9 mouse cellular contexts compared by ENCODE assay signal in the genomic region with DNA sequence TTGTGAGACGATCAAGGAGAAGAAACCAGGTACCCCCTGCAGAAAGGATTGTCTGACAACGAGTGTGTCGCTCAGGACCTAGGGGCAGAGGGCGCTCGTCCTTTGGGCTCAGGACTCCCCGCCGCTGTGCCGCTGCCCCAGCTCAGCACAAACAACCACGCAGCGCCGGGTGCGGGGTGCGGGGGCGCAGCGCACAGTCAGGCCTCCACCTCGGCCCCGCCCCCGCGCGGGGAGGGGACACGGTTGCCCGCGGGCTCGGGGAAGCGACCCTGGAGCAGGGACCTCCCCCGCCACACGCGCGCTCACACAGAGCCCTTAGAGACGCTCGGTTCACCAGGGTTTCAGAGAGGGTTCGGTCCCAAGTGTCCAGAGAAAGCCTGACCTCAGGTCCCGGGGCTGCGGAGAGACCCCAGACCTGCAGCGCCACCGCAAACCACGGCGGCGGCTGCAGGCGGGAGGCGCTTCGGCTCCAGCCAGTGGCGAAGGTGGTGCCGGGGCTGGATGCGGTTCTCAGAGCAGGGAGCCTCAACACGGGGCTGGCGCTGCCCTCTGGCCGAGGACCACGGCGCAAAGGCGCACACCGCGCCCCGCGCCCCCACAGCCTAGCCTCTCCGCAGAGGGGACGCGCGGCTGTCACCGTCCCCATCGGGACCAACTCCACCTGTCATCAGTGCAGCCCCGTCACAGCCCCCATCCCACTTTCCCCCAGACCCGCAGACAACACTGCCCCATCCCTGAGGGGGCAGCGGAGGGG. TPM values are rescaled to one million over a fixed set of nuclear protein-coding genes. Genes with fewer than 3 reads are reported as not detected.
A peak's percentile ranks its signal among the peaks of the same experiment; 100 is the strongest.
DNase-seq lines count a peak whose midpoint lies in the region; ATAC-seq lines count a peak whose summit lies in the region.
"Had no signal": no experiment of that assay in that cellular context is flagged by ENCODE, and none has a peak within 500 bp of the region (broad histone marks: within the 10 kb centered on the region; RNA-seq: fewer than 3 reads in every experiment).

No protein-coding gene starts in this region.

- peak overlapping the region; percentile 98 for H3K4me2 ChIP-seq in heart, embryonic 16.5 days (ENCODE audit: low read depth, low read length)
- H3K4me2 ChIP-seq in embryonic facial prominence, embryonic 12.5 days (replicated peaks), result peak overlapping the region; percentile 100
- H3K4me2 ChIP-seq in limb, embryonic 11.5 days (ENCODE audit: low read depth, severe bottlenecking), result peak overlapping the region; percentile 99

- no peak overlapping the region for H3K27ac ChIP-seq in heart, embryonic 16.5 days (ENCODE audit: low read length)
- no peak overlapping the region for H3K27ac ChIP-seq in embryonic facial prominence, embryonic 12.5 days
- no peak overlapping the region for H3K27ac ChIP-seq in limb, embryonic 11.5 days (replicated peaks; ENCODE audit: low read depth, low read length)
- H3K27ac ChIP-seq: macrophage had no signal

- H3K9me3 ChIP-seq in heart, embryonic 16.5 days (replicated peaks; ENCODE audit: control insufficient read depth, low read length), result no peaks in the 10 kb centered on the region
- H3K9me3 ChIP-seq in embryonic facial prominence, embryonic 12.5 days, result no peaks in the 10 kb centered on the region
- H3K9me3 ChIP-seq in limb, embryonic 11.5 days (ENCODE audit: control insufficient read depth, low read length), result no peaks in the 10 kb centered on the region

- no peak for DNase-seq in heart, postnatal 25 days (ENCODE audit: low spot score)
- DNase-seq in ZHBTc4 (ENCODE audit: low read depth, low spot score), result peak; percentile 49
- DNase-seq in limb, embryonic 11.5 days (ENCODE audit: low spot score), result no peak
- DNase-seq in right cerebral cortex, adult 2 months (ENCODE audit: low spot score in 2 of 2), result peak; percentile 35 to 38
- no peak for DNase-seq in layer of hippocampus, postnatal 25 days (ENCODE audit: extremely low spot score in 1 of 2, low spot score in 1 of 2)
- DNase-seq in gastrocnemius, postnatal 14 days, result no peak

- peak overlapping the region; percentile 58 for H3K4me3 ChIP-seq in heart, embryonic 16.5 days (ENCODE audit: low read length)
- H3K4me3 ChIP-seq in embryonic facial prominence, embryonic 12.5 days, result peak overlapping the region; percentile 56
- peak overlapping the region; percentile 44 for H3K4me3 ChIP-seq in limb, embryonic 11.5 days (ENCODE audit: low read depth, low read length)

- H3K9ac ChIP-seq in heart, embryonic 16.5 days (ENCODE audit: low read length), result peak overlapping the region; percentile 54; the same call in 1 of the 2 replicates
- peak overlapping the region; percentile 65 for H3K9ac ChIP-seq in embryonic facial prominence, embryonic 12.5 days
- H3K9ac ChIP-seq in limb, embryonic 11.5 days (ENCODE audit: low read length), result peak overlapping the region; percentile 53

- 1% methylated on average over 64 of the region's 64 CpGs for WGBS in heart, embryonic 16.5 days
- under 1% methylated on average over 64 of the region's 64 CpGs for WGBS in embryonic facial prominence, embryonic 12.5 days
- WGBS in limb, embryonic 11.5 days, result under 1% methylated on average over 50 of the region's 64 CpGs

- H3K27me3 ChIP-seq in heart, embryonic 16.5 days (ENCODE audit: control insufficient read depth, insufficient read depth, low read length), result peaks cover 83% of the 10 kb centered on the region
- peaks cover 78% of the 10 kb centered on the region for H3K27me3 ChIP-seq in embryonic facial prominence, embryonic 12.5 days
- H3K27me3 ChIP-seq in limb, embryonic 11.5 days (ENCODE audit: control insufficient read depth, insufficient read depth, low read length), result peaks cover 64% of the 10 kb centered on the region

- no peak for ATAC-seq in heart, embryonic 16.5 days (replicated peaks; ENCODE audit: extremely low read depth, insufficient read depth, low FRiP score)
- ATAC-seq in embryonic facial prominence, embryonic 12.5 days (ENCODE audit: insufficient number of reproducible peaks, insufficient read depth, low FRiP score, low TSS enrichment), result peak; percentile 12; the same call in 1 of the 2 replicates
- ATAC-seq in limb, embryonic 11.5 days (ENCODE audit: insufficient number of reproducible peaks, low FRiP score, low TSS enrichment, low read depth), result no peak

- H3K36me3 ChIP-seq in heart, embryonic 16.5 days (ENCODE audit: control insufficient read depth, insufficient read depth), result no peaks in the 10 kb centered on the region
- no peaks in the 10 kb centered on the region for H3K36me3 ChIP-seq in embryonic facial prominence, embryonic 12.5 days
- H3K36me3 ChIP-seq in limb, embryonic 11.5 days (ENCODE audit: control insufficient read depth, insufficient read depth, low read length), result no peaks in the 10 kb centered on the region

- H3K4me1 ChIP-seq in heart, embryonic 16.5 days (ENCODE audit: control insufficient read depth, insufficient read depth, low read length), result peaks cover 14% of the 10 kb centered on the region
- peaks cover 17% of the 10 kb centered on the region for H3K4me1 ChIP-seq in embryonic facial prominence, embryonic 12.5 days
- peaks cover 10% of the 10 kb centered on the region for H3K4me1 ChIP-seq in limb, embryonic 11.5 days (ENCODE audit: control insufficient read depth, insufficient read depth, low read length)

- intact Hi-C loops in heart, postnatal 25 days (cut with DNase I), result no loop called here
- intact Hi-C loops in gastrocnemius, postnatal 14 days (cut with DNase I; ENCODE audit: low total_unique reads), result no loop called here

RNA-seq across cellular contexts. Expression of a gene that starts 9.2 kb away (rescaled TPM):
- 0.25 and 0.30 TPM in 2 replicates for polyA plus RNA-seq in heart, embryonic 16.5 days (2015; fragmentation: Nextera tagmentation; extraction: Ambion mirVana)
- under 1 TPM; 0.11 to 0.44 TPM for total RNA-seq in heart, postnatal 25 days (2021)
- 0.68 and 0.73 TPM in 2 replicates for polyA plus RNA-seq in embryonic facial prominence, embryonic 12.5 days (2016; fragmentation: Nextera tagmentation; extraction: Ambion mirVana)
- polyA plus RNA-seq in limb, embryonic 11.5 days (2014; fragmentation: Nextera tagmentation; extraction: Ambion mirVana), result 0.21 and 0.23 TPM in 2 replicates
- total RNA-seq in layer of hippocampus, postnatal 25 days (2021), result 10 to 100 TPM; 10.3 to 12.2 TPM
- not detected for total RNA-seq in gastrocnemius, postnatal 14 days (2021)
- polyA plus RNA-seq: macrophage had no signal

RNA-seq across cellular contexts. Expression of a gene that starts 44.3 kb away (rescaled TPM):
- polyA plus RNA-seq in heart, embryonic 16.5 days (2015; fragmentation: Nextera tagmentation; extraction: Ambion mirVana), result 135 and 186 TPM in 2 replicates
- total RNA-seq in heart, postnatal 25 days (2021), result 10 to 100 TPM; 35.2 to 42.0 TPM
- 236 and 247 TPM in 2 replicates for polyA plus RNA-seq in embryonic facial prominence, embryonic 12.5 days (2016; fragmentation: Nextera tagmentation; extraction: Ambion mirVana)
- 653 and 658 TPM in 2 replicates for polyA plus RNA-seq in limb, embryonic 11.5 days (2014; fragmentation: Nextera tagmentation; extraction: Ambion mirVana)
- 10 to 100 TPM; 33.6 to 35.7 TPM for total RNA-seq in layer of hippocampus, postnatal 25 days (2021)
- total RNA-seq in gastrocnemius, postnatal 14 days (2021), result 10 to 100 TPM; 17.2 to 18.7 TPM

RNA-seq across cellular contexts. Expression of a gene that starts 53.5 kb away (rescaled TPM):
- polyA plus RNA-seq in heart, embryonic 16.5 days (2015; fragmentation: Nextera tagmentation; extraction: Ambion mirVana), result 22.2 and 22.6 TPM in 2 replicates
- total RNA-seq in heart, postnatal 25 days (2021), result 1 to 10 TPM; 7.3 to 7.7 TPM
- 18.2 and 20.3 TPM in 2 replicates for polyA plus RNA-seq in embryonic facial prominence, embryonic 12.5 days (2016; fragmentation: Nextera tagmentation; extraction: Ambion mirVana)
- 11.0 and 11.4 TPM in 2 replicates for polyA plus RNA-seq in limb, embryonic 11.5 days (2014; fragmentation: Nextera tagmentation; extraction: Ambion mirVana)
- 10 to 100 TPM; 65.6 to 69.5 TPM for total RNA-seq in layer of hippocampus, postnatal 25 days (2021)
- total RNA-seq in gastrocnemius, postnatal 14 days (2021), result 1 to 10 TPM; 2.6 to 4.4 TPM

Comparison
In these comparisons a context has a peak if more than half of its experiments do, and no peak if none do; other contexts are left out.
1. DNase-seq: peak in ZHBTc4 (single experiment) and right cerebral cortex, adult 2 months (2 of 2); none in heart, postnatal 25 days (single experiment), limb, embryonic 11.5 days (single experiment), layer of hippocampus, postnatal 25 days (0 of 2) and gastrocnemius, postnatal 14 days (single experiment).
2. RNA of a gene that starts 9.2 kb away (total RNA-seq): 10.3 to 12.2 TPM in layer of hippocampus, postnatal 25 days; 0.11 to 0.44 TPM in heart, postnatal 25 days and not detected in gastrocnemius, postnatal 14 days; every median in the first group is over 4 times any median in the second.
3. RNA of a gene that starts 53.5 kb away (total RNA-seq): 65.6 to 69.5 TPM in layer of hippocampus, postnatal 25 days; 7.3 to 7.7 TPM in heart, postnatal 25 days and 2.6 to 4.4 TPM in gastrocnemius, postnatal 14 days; every median in the first group is over 4 times any median in the second.
4. Peak in every context shown above with its lines, with median percentiles within 50 percentile points of each other: H3K4me2 ChIP-seq, H3K4me3 ChIP-seq and H3K9ac ChIP-seq.